Mouse (Mus musculus): ENCODE measurements around the gene Fam19a3.

DNA sequence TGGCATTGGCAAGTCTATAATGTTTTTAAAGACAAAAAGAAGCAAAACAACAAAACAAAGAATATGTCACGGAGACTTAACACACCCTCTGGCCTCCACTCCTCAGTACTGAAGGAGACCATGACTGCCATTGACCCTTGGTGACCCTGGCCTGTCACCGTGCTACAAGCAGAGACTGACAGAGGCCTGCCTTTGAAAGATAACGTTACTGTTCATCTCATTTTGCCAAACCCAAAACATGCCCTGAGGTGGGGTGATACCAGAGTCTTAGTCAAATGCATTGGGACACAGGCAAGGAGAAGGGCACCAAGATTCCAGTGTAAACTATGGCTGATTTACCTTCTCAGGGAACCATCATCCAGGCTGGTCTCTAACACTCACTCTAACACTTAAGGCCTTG is 12.5 kb downstream of the Fam19a3 start:
- TF ChIP-seq CTCF (IDR thresholded peaks at IDR 0.05; ENCODE audit: insufficient read depth, low read depth, low read length) (no peak), POLR2A (IDR thresholded peaks at IDR 0.05; ENCODE audit: insufficient read depth, low read depth, low read length) (no peak)
